Mouse (Mus musculus) midbrain, embryonic 16.5 days (tissue): ENCODE results near the gene Olfr481. TPM values are rescaled to one million over a fixed set of nuclear protein-coding genes. Genes with fewer than 3 reads are reported as not detected.

Experiments
- polyA plus RNA-seq: library from polyadenylated mRNA; unstranded; fragments of >200 nt; fragmentation: Nextera tagmentation; extraction: Ambion mirVana; gene quantifications from 2 replicates; pipeline ENCODE4 v1.2.1, GENCODE M21; 2015

Gene Olfr481
- polyA plus RNA-seq, 1 experiment from 2014 or later: not detected

Other genes with a start within 250 kb of the Olfr481 start
- not detected in 2 replicates for gene Olfr470, start 232.4 kb upstream of the Olfr481 start, polyA plus RNA-seq
- not detected in 2 replicates for gene Olfr472, start 182.0 kb upstream of the Olfr481 start, polyA plus RNA-seq
- not detected in 2 replicates for gene Olfr473, start 149.4 kb upstream of the Olfr481 start, polyA plus RNA-seq
- not detected in 2 replicates for gene Olfr474, start 125.2 kb upstream of the Olfr481 start, polyA plus RNA-seq
- not detected in 2 replicates for gene Olfr476, start 115.1 kb upstream of the Olfr481 start, polyA plus RNA-seq
- gene Olfr477, start 93.2 kb upstream of the Olfr481 start, polyA plus RNA-seq: not detected in 2 replicates
- not detected in 2 replicates for gene Olfr478, start 45.9 kb upstream of the Olfr481 start, polyA plus RNA-seq
- gene Olfr479, start 29.2 kb upstream of the Olfr481 start, polyA plus RNA-seq: not detected in 2 replicates
- not detected in 2 replicates for gene Olfr480, start 12.5 kb upstream of the Olfr481 start, polyA plus RNA-seq
- gene Olfr482, start 17.7 kb downstream of the Olfr481 start, polyA plus RNA-seq: 0.08 and 0.10 TPM in 2 replicates
- gene Olfr483, start 21.0 kb downstream of the Olfr481 start, polyA plus RNA-seq: not detected in 2 replicates
- not detected in 2 replicates for gene Olfr484, start 47.6 kb downstream of the Olfr481 start, polyA plus RNA-seq
- gene Olfr485, start 80.0 kb downstream of the Olfr481 start, polyA plus RNA-seq: not detected in 2 replicates
- not detected in 2 replicates for gene Olfr486, start 92.9 kb downstream of the Olfr481 start, polyA plus RNA-seq
- gene Olfr487, start 134.8 kb downstream of the Olfr481 start, polyA plus RNA-seq: not detected in 2 replicates
- gene Olfr488, start 178.5 kb downstream of the Olfr481 start, polyA plus RNA-seq: not detected in 2 replicates
- not detected in 2 replicates for gene Olfr490, start 209.1 kb downstream of the Olfr481 start, polyA plus RNA-seq
- not detected in 2 replicates for gene Olfr491, start 233.6 kb downstream of the Olfr481 start, polyA plus RNA-seq
- gene Olfr492, start 243.8 kb downstream of the Olfr481 start, polyA plus RNA-seq: not detected in 2 replicates